Mouse (Mus musculus) brain, embryonic 14.5 days (tissue): ENCODE data around the gene Golga4. TPM values are rescaled to one million over a fixed set of nuclear protein-coding genes. Genes with fewer than 3 reads are reported as not detected.

Experiments used
- DNase-seq: peaks from one replicate; pipeline ENCODE4 v3.0.0-alpha.2; 2011; ENCODE audit warnings: low read depth
- CTCF ChIP-seq: fragments of 200-500 bp; IDR thresholded peaks from 2 replicates; pipeline ENCODE4 v1.5.1; 2012; ENCODE audit warnings: inconsistent platforms, mild to moderate bottlenecking, moderate library complexity, borderline replicate concordance; ENCODE audit not compliant: insufficient read depth, insufficient read length; ENCODE audit errors: extremely low read depth
- POLR2A ChIP-seq: fragments of 200-500 bp; IDR thresholded peaks from 2 replicates; pipeline ENCODE4 v1.6.1; 2012; ENCODE audit warnings: mild to moderate bottlenecking, inconsistent platforms, borderline replicate concordance; ENCODE audit not compliant: poor library complexity, insufficient read depth, insufficient read length, severe bottlenecking; ENCODE audit errors: extremely low read depth
- polyA plus RNA-seq: library from polyadenylated mRNA; depleted of rRNA; stranded (reverse); fragments of >200 nt; gene quantifications from 2 replicates; pipeline ENCODE4 v1.2.3, GENCODE M21; 2012

The Golga4 gene
- polyA plus RNA-seq, 1 experiment: 60.5 TPM

DNA sequence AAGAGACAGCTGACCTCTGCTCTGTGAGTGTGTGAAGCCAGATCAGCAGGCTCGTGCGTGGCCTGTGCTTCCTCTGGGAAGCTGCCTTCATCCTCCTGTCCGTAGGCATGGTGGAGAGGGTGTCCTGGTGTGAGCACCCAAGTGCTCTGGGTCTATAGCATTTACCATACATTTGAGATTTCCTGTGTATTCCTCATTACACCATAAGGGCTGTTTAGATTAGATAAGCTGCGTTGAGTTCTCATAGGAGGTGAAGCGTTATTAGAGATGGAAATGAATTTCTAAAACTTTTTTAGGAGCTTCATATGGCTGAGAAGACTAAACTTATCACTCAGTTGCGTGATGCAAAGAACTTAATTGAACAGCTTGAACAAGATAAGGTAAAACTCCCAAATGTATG is 30.9 kb downstream of the Golga4 start:
- TF ChIP-seq CTCF (no peak), POLR2A (no peak)
- no peak for DNase-seq

GRCm38 (mm10) chr9:118537463-118538339 is 31.6 kb downstream of the Golga4 start:
- TF ChIP-seq CTCF (no peak), POLR2A (no peak)
- no peak for DNase-seq

DNA sequence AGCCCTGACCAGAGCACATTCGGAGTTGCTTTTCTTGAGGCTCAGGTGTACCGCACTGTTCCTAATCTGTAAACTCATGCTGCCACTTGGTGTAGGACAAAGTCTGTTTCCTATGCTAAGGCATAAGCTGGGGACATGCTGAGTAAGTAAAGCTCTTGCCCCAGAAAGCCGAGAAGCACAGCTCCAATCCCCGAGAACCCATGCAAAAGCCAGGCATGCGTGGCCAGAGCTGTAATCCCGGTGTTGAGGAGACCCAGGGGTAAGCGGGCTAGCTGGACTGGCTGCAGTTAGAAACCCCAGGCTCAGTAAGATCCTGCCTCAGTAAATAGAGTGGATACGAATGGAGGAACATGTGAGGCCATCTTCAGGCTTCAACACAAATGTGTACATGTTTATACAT is 35.8 kb downstream of the Golga4 start:
- no peak for DNase-seq
- TF ChIP-seq POLR2A (no peak), CTCF (no peak)

DNA sequence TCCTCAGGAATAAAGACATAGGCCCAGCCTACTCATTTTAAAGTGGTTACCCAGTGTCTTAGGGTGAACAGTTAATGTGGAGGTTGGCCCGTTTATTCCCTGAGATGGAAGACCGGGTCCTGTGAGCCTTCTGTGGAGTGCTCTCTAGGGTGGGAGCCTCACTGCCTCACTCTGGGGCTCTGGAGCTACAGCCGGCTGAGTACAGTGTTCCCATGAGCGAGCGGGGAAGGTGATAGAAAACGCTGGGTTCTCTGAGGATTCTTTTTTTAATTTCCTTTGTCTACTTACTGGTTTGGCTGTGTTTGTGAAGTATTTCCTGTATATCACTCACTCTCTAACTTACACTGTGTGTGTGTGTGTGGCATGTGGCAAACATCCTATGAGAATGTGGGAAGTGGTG is 39.1 kb downstream of the Golga4 start:
- TF ChIP-seq POLR2A: no peak
- no peak for TF ChIP-seq CTCF
- no peak for DNase-seq

- DNase-seq: no peak
- TF ChIP-seq POLR2A: no peak
- no peak for TF ChIP-seq CTCF
Observed at GRCm38 (mm10) chr9:118548651-118549050, 42.6 kb downstream of the Golga4 start.

DNA sequence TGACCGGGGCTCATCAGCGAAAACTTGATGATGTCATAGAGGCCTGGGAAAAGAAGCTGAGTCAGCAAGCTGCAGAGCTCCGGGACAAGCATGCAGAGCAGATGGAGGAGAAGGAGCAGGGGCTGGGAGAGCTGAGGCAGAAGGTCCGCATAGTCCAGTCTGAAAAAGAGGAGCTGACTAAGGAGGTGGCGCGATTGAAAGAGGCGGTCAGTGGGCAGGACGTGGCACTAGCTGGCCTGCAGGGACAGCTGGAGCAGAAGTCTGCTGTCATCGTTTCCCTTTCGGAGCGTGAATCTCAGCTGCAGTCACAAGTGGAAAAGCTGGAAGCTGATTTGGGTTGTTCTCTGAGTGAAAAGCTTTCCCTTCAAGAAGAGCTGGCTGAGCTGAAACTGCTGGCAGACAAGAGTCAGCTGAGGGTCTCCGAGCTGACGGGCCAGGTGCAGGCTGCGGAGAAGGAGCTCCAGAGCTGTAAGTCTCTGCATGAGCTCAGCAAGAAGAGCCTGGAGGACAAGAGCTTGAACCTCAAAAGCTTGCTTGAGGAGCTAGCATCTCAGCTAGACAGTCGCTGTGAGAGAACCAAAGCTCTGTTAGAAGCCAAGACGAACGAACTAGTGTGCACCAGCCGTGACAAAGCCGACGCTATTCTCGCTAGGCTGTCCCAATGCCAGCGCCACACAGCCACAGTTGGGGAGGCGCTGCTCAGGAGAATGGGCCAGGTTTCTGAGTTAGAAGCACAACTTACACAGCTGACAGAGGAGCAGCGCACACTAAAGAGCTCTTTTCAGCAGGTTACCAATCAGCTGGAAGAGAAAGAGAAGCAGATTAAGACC is 51.1 kb downstream of the Golga4 start:
- TF ChIP-seq CTCF (no peak), POLR2A (no peak)
- DNase-seq: peak; percentile 46

GRCm38 (mm10) chr9:118563356-118563755 is 57.3 kb downstream of the Golga4 start:
- DNase-seq: no peak
- TF ChIP-seq POLR2A (no peak), CTCF (no peak)

GRCm38 (mm10) chr9:118563866-118564265 is 57.8 kb downstream of the Golga4 start:
- DNase-seq: no peak

DNA sequence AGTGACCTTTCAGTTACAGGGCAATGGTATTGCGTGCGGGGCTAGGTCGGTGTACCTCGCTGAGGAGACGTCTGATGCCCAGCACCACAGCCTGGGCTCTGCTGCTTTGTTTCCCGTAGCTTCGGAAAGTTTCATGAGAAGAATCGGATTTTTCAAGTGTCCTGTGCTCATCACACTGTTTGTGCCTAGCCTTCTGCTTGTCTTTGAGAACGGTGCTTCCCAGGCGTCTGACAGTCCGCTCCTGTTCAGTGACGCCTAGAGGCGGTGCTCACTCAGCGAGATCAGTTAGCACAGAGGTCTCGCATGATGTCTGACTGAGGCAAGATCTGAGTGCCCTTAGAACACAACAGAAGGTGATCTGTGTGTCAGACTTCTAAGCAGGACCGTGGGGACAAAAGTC is 58.6 kb downstream of the Golga4 start:
- TF ChIP-seq POLR2A (no peak), CTCF (no peak)
- DNase-seq: no peak

More at GRCm38 (mm10) chr9:118563866-118564265, 57.8 kb downstream of the Golga4 start:
- TF ChIP-seq POLR2A (no peak), CTCF (no peak)

DNA sequence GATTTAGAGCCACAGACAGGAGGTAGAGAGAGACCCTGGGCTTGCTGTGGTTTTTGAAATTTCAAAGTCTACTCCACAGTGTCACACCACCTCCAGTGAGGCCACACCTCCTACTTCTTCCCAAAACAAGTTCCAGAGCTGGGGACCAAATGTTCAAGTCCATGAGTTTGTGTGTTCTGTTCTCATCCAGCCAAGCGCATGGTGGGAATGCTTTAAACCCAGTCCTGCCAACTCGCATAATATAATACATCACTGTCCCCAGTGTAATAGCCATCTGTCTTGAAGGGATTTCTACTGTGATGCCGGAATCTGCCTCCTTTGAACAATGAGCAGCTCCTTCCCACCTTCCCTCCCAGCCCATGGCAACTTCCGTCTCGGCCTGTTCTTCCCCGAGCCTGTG is 63.3 kb downstream of the Golga4 start:
- peak; percentile 31 for DNase-seq
- TF ChIP-seq POLR2A (no peak), CTCF (no peak)

GRCm38 (mm10) chr9:118570865-118571264 is 64.8 kb downstream of the Golga4 start:
- no peak for TF ChIP-seq POLR2A
- TF ChIP-seq CTCF: peak; percentile 13; the same call in 1 of the 2 replicates

DNA sequence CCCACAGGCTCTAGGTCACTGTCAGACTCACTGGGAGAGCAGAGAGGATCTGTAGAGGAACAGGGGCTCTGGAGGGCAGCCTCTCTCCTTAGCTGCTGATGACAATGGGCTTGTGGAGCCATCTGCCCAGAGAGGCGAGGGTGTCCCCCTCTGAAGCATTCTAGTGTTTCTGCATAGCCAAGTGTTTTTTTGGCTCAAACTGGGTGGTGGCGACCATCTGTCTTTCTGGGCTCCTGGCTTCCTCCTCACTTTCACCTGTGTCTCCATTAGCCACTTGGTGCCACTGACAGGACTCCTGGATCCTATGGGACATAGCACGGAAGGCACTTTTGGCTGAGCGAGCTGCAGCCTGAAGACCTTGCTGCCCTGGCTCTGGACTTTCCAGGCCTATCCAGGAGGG is 65.6 kb downstream of the Golga4 start:
- no peak for DNase-seq
- TF ChIP-seq CTCF (no peak), POLR2A (no peak)

More at GRCm38 (mm10) chr9:118570865-118571264, 64.8 kb downstream of the Golga4 start:
- DNase-seq: no peak

DNA sequence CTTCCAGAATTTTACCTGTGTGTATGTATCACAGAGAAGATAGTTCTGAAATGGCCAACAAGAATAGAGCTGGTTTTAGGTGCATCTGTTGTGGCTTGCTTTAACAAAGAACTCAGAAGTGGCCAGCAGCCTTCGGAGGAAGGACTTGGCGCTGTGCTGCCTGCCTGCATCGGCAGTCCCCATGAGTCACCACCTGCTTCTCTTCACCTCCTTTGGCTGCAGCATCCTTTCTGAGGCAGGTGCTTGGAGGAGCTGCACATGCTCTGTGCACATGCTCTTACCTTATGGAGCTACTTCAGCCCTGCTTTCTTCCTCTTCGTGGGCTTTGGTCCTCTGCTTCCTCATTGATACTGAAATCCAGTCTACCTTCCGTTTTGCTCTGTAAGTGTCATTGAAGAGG is 68.8 kb downstream of the Golga4 start:
- TF ChIP-seq CTCF (no peak), POLR2A (no peak)
- DNase-seq: no peak
